Mouse (Mus musculus) heart, embryonic 16.5 days (tissue): ENCODE results near the gene Foxn2. TPM values are rescaled to one million over a fixed set of nuclear protein-coding genes. Genes with fewer than 3 reads are reported as not detected.
A peak's percentile ranks its signal among the peaks of the same experiment; 100 is the strongest.
"Not testable (repeated sequence)": the region's sequence is repeated elsewhere in the genome, so short reads cannot be mapped to it uniquely, and the experiment has no call there.

ENCODE experiments used
- ATAC-seq: fragments of 200-750 bp; cut with Nextera tagmentation; replicated peaks from 2 replicates; pipeline ENCODE4 v1.8.0; 2017; ENCODE audit warnings: moderate number of reproducible peaks; ENCODE audit not compliant: insufficient read depth, low FRiP score; ENCODE audit errors: extremely low read depth
- H3K27ac ChIP-seq: fragments of 300-500 bp; sonication (generic); 2 replicates; pipeline ENCODE4 v1.5.1; 2014; ENCODE audit warnings: mild to moderate bottlenecking, low read length, control low read depth, moderate library complexity
- H3K27me3 ChIP-seq: fragments of 300-500 bp; sonication (generic); 2 replicates; pipeline ENCODE4 v1.6.1; 2014; ENCODE audit warnings: low read length, mixed read lengths; ENCODE audit not compliant: control insufficient read depth, insufficient read depth
- H3K36me3 ChIP-seq: fragments of 300-500 bp; sonication (generic); 2 replicates; pipeline ENCODE4 v1.6.1; 2014; ENCODE audit not compliant: control insufficient read depth, insufficient read depth
- H3K4me1 ChIP-seq: fragments of 300-500 bp; sonication (generic); 2 replicates; pipeline ENCODE4 v1.6.1; 2014; ENCODE audit warnings: low read length, mixed read lengths; ENCODE audit not compliant: control insufficient read depth, insufficient read depth
- H3K4me2 ChIP-seq: fragments of 300-500 bp; sonication (generic); 2 replicates; pipeline ENCODE4 v1.6.1; 2014; ENCODE audit warnings: low read depth, mild to moderate bottlenecking, control low read depth, low read length
- H3K4me3 ChIP-seq: fragments of 300-500 bp; sonication (generic); 2 replicates; pipeline ENCODE4 v1.5.1; 2014; ENCODE audit warnings: mild to moderate bottlenecking, control low read depth, low read length
- H3K9ac ChIP-seq: fragments of 300-500 bp; sonication (generic); 2 replicates; pipeline ENCODE4 v1.6.1; 2014; ENCODE audit warnings: low read length, control low read depth
- H3K9me3 ChIP-seq: fragments of 300-500 bp; sonication (generic); replicated peaks from 2 replicates; pipeline ENCODE4 v1.6.1; 2016; ENCODE audit warnings: low read length; ENCODE audit not compliant: control insufficient read depth
- WGBS: fragments of 180-500 bp; shearing (Covaris S2); extraction: QIAGEN DNeasy Blood & Tissue Kit; methylation state at CpG from one replicate; pipeline ENCODE4 v1.1.7; 2014; 5-methylcytosine and 5-hydroxymethylcytosine counted together
- polyA plus RNA-seq: library from polyadenylated mRNA; unstranded; fragments of >200 nt; fragmentation: Nextera tagmentation; extraction: Ambion mirVana; gene quantifications from 2 replicates; pipeline ENCODE4 v1.2.1, GENCODE M21; 2015

Foxn2 gene
- polyA plus RNA-seq, 1 experiment from 2014 or later = 10.1 TPM

DNA sequence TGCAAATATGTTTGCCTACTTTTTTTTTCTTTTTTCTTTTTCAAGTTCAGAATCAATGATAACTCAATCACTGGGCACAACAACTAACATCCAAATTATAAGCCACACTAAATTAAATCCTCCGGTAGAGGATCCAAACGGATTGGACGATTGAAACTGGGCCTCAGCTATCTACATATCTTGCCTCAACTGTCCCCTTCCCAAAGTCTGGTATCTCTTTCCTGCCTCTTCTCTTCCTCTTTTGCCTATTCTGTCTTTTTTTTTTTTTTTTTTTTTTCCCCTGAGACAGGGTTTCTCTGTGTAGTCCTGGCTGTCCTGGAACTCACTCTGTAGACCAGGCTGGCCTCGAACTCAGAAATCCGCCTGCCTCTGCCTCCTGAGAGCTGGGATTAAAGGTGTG lies 3.8 kb upstream of the Foxn2 start:
- ATAC-seq, H3K4me2 ChIP-seq, H3K4me3 ChIP-seq, H3K9ac ChIP-seq, H3K27ac ChIP-seq, H3K4me1 ChIP-seq, H3K27me3 ChIP-seq, H3K36me3 ChIP-seq, H3K9me3 ChIP-seq: not testable (repeated sequence)
- 98% methylated on average over 5 of the region's 5 CpGs for WGBS

DNA sequence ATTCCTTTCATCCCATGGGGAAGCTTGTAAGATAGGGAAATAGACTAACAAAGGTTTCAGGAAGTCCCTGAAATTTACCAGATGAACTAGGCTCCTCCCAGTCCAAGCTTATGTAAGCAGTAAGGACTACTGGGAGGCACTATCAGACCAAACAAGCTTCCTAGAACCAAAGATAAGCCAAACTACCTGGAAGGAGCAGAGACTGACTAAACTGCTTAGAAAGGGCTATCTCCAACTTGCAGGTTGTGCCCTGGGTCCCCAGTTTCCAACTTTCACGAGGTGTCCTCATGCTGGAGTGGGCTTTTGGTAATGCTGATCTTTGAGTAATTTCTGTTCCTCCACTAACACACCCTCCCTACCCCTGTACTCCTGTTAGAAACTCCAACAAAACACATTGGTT lies 3.1 kb upstream of the Foxn2 start:
- Histone ChIP-seq H3K9ac (no peak overlapping the region), H3K9me3 (no peaks in the 10 kb centered on the region), H3K36me3 (no peaks in the 10 kb centered on the region), H3K27ac (no peak overlapping the region), H3K4me3 (no peak overlapping the region), H3K4me2 (no peak overlapping the region), H3K4me1 (no peaks in the 10 kb centered on the region), H3K27me3 (no peaks in the 10 kb centered on the region)
- no peak for ATAC-seq
- WGBS = 77% methylated on average over 1 of the region's 1 CpGs

DNA sequence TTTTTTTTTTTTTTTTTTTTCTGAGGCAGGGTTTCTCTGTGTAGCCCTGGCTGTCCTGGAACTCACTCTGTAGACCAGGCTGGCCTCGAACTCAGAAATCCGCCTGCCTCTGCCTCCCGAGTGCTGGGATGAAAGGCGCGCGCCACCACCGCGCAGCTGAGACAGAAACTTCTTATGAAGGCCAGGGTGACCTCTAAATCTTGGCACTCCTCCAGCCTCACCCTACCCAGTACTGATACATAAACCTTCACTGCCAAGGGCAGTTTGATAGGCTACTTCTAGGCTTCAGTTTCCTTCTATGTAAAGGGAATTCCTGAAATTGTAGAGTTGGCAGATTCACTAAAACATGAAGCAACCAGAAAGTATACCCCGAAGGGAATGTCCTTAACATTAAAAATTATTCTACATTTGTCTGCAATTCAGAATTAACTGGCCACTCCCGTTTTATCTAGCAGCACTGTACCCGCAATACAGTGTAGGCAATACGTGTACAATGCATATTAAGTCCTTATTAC lies 918 bp upstream of the Foxn2 start:
- Histone ChIP-seq H3K4me1 (peaks cover 2% of the 10 kb centered on the region), H3K9ac (peak overlapping the region; percentile 83), H3K27ac (no peak overlapping the region), H3K4me2 (peak overlapping the region; percentile 87), H3K36me3 (no peaks in the 10 kb centered on the region), H3K4me3 (peak overlapping the region; percentile 90), H3K9me3 (no peaks in the 10 kb centered on the region), H3K27me3 (no peaks in the 10 kb centered on the region)
- no peak for ATAC-seq
- WGBS = 78% methylated on average over 11 of the region's 12 CpGs

DNA sequence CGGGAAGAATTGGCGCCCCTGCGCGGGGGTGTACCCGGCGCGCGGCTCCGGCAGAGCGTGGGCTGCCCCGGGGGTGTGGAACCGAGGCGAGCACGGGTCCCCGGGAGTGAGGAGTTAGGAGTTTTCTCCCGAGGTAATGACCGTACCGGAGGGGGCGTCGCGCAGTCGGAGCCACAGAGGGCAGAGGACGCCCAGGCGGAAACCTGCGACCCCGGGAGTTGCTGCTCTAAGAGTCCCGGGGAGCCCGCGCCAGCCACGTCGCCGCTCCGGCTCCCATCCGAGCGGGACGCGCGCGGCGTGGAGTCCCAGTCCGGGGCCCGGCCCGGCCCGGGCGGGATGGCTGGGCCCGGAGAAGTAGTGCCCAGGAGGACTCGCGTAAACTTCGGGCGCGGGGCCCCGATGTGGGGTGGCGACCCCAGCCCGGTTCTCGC lies 505 bp downstream of the Foxn2 start:
- no peaks in the 10 kb centered on the region for H3K9me3 ChIP-seq
- peak overlapping the region; percentile 96 for H3K9ac ChIP-seq
- peak; percentile 38 for ATAC-seq
- peak overlapping the region; percentile 90 for H3K4me3 ChIP-seq
- H3K27me3 ChIP-seq = no peaks in the 10 kb centered on the region
- no peaks in the 10 kb centered on the region for H3K36me3 ChIP-seq
- peaks cover 2% of the 10 kb centered on the region for H3K4me1 ChIP-seq
- under 1% methylated on average over 41 of the region's 55 CpGs for WGBS
- peak overlapping the region; percentile 86 for H3K27ac ChIP-seq
- H3K4me2 ChIP-seq = peak overlapping the region; percentile 87

DNA sequence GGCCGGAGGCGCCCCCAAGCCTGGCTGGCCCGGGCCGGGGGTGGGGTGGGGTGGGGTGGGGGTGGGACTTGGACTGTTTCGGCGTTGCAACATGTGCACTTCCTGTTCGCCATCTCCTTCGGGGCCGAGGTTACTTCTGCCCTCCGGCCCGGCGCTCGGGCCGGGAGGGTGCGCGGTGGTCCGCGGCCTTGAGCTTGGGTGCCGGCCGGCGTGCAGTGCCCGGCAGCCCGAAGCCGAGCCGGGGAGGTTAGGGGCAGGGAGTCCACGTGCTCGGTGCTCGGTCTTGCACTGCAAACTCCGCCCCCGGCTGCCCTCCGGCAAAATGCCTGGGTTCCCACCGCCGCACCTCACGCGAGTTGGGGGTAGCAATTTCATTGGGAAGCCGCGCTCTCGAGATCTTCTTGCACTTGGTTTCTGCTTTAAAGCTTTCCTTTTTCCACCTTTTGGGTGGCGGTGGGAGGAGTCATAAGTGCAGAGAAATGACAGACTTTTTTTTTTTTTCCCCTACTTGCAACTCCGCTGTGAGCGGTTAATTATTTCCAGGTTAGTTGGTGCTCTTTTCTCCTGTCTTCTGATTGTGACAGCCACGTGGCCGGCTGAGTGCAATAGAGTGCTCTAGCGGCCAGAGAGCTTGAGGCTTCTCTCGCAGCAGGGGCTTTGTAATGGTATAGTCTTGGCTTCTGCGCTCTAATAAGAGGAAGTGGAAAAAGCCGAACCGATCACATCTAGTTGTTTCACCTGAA lies 1.1 kb downstream of the Foxn2 start:
- H3K36me3 ChIP-seq = no peaks in the 10 kb centered on the region
- peak; percentile 23 for ATAC-seq
- H3K27ac ChIP-seq = peak overlapping the region; percentile 86
- peaks cover 2% of the 10 kb centered on the region for H3K4me1 ChIP-seq
- under 1% methylated on average over 44 of the region's 48 CpGs for WGBS
- H3K27me3 ChIP-seq = no peaks in the 10 kb centered on the region
- peak overlapping the region; percentile 87 for H3K4me2 ChIP-seq
- no peaks in the 10 kb centered on the region for H3K9me3 ChIP-seq
- H3K9ac ChIP-seq = peak overlapping the region; percentile 96
- peak overlapping the region; percentile 90 for H3K4me3 ChIP-seq

DNA sequence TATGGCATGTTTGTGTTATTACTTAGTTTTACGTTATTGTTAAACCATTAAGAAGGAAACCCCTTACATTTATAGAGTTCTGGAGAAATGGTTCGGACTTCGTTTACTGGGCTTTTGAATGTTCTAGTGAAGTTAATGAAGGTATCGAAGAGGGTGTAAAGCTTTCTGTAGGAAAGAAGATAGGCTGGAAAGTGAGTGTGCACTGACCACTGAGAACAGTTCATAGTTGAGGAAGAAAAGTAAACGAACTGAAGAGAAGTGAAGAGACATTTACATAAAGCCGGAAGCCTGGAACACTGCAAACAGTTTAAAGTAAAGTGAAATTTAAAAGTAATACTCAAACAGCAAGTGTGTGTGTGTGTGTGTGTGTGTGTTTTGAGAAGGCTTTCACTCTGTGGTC lies 2.1 kb downstream of the Foxn2 start:
- Histone ChIP-seq H3K4me2 (peak overlapping the region; percentile 38; the same call in 1 of the 2 replicates), H3K36me3 (no peaks in the 10 kb centered on the region), H3K4me3 (no peak overlapping the region), H3K4me1 (peaks cover 2% of the 10 kb centered on the region), H3K9ac (no peak overlapping the region), H3K9me3 (no peaks in the 10 kb centered on the region), H3K27ac (no peak overlapping the region), H3K27me3 (no peaks in the 10 kb centered on the region)
- WGBS = 71% methylated on average over 6 of the region's 6 CpGs
- no peak for ATAC-seq

DNA sequence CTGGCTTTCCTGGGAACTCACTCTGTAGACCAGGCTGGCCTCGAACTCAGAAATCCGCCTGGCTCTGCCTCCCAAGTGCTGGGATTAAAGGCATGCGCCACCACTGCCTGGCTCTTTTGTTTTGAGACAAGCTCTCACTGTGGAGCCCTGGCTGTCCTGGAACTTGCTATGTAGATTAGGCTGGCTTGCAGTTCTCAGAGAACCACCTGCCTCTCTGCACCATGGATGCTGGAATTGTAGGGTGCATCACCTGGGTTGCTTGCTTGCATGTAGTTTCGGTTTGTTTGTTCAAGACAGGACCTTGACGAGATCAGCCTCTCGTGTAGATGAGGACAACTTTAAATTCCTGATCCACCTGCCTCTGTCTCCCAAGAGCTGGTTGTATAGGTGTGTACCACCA lies 2.7 kb downstream of the Foxn2 start:
- Histone ChIP-seq H3K4me3 (no peak overlapping the region), H3K9me3 (no peaks in the 10 kb centered on the region), H3K36me3 (no peaks in the 10 kb centered on the region), H3K27me3 (no peaks in the 10 kb centered on the region), H3K4me2 (no peak overlapping the region), H3K4me1 (peaks cover 2% of the 10 kb centered on the region), H3K27ac (no peak overlapping the region), H3K9ac (no peak overlapping the region)
- WGBS = 81% methylated on average over 6 of the region's 6 CpGs
- no peak for ATAC-seq

DNA sequence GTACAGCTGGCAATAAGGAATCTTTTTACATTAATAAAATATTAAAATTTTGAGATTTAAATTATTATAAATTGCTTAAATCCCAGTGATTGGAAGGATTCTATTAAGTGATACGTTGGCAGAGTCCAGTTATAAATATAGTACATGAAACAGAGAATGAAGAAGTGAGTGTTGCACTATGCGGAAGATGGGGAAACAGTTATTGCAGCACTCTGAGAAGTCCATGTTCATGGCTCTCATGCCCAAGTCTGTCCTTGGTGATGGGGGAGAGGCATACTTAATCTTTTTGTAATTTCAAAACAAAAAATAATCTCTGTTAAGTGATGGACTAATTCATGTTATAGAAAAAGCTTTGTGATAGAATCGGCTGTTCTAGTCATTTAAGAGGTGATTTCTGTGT lies 17.6 kb downstream of the Foxn2 start:
- no peaks in the 10 kb centered on the region for H3K4me1 ChIP-seq
- no peak for ATAC-seq
- no peak overlapping the region for H3K9ac ChIP-seq
- H3K4me2 ChIP-seq = no peak overlapping the region
- no peaks in the 10 kb centered on the region for H3K9me3 ChIP-seq
- no peaks in the 10 kb centered on the region for H3K36me3 ChIP-seq
- H3K4me3 ChIP-seq = no peak overlapping the region
- WGBS = 85% methylated on average over 3 of the region's 3 CpGs
- H3K27ac ChIP-seq = no peak overlapping the region
- H3K27me3 ChIP-seq = no peaks in the 10 kb centered on the region

DNA sequence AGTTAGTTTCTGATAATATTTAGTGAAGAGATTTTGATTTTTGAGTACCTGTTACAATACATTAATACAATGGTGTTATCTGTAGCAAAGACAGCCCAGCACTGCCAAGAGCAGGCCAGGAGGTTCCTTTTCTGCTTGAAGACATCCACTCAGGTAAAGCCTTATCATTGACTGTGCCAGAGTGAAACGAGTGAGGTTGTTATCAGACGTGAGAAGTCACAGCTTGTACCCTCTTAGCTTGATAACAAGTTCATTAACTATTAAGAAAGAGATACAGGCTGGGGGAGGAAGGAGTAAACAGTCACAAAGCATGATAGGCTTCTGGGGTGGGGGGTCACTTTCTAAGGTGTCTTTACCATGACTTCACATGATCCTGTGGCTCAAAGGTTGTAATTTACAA lies 19.0 kb downstream of the Foxn2 start:
- Histone ChIP-seq H3K27me3 (no peaks in the 10 kb centered on the region), H3K9me3 (no peaks in the 10 kb centered on the region), H3K4me2 (no peak overlapping the region), H3K36me3 (no peaks in the 10 kb centered on the region), H3K4me1 (no peaks in the 10 kb centered on the region), H3K9ac (no peak overlapping the region), H3K27ac (no peak overlapping the region), H3K4me3 (no peak overlapping the region)
- 18% methylated on average over 2 of the region's 2 CpGs for WGBS
- ATAC-seq = no peak
